Mouse (Mus musculus) intestine, embryonic 14.5 days (tissue): ENCODE measurements around the gene Sh2d3c. TPM values are rescaled to one million over a fixed set of nuclear protein-coding genes. Genes with fewer than 3 reads are reported as not detected.

ENCODE experiments used
- ATAC-seq: fragments of 200-750 bp; cut with Nextera tagmentation; replicated peaks from 2 replicates; pipeline ENCODE4 v1.8.0; 2017; ENCODE audit warnings: low read depth, moderate number of reproducible peaks, moderate TSS enrichment, moderate library complexity; ENCODE audit not compliant: low FRiP score, low TSS enrichment
- DNase-seq: peaks from one replicate; pipeline ENCODE4 v3.0.0-alpha.2; 2018; ENCODE audit warnings: low spot score
- H3K27ac ChIP-seq: fragments of 300-500 bp; sonication (generic); 2 replicates; pipeline ENCODE4 v1.5.1; 2014; ENCODE audit warnings: low read depth, mild to moderate bottlenecking, control low read depth
- H3K27me3 ChIP-seq: fragments of 300-500 bp; sonication (generic); replicated peaks from 2 replicates; pipeline ENCODE4 v1.6.1; 2014; ENCODE audit warnings: low read length, control low read depth; ENCODE audit not compliant: control insufficient read depth, insufficient read depth
- H3K36me3 ChIP-seq: fragments of 300-500 bp; sonication (generic); 2 replicates; pipeline ENCODE4 v1.6.1; 2014; ENCODE audit warnings: low read length, control low read depth; ENCODE audit not compliant: control insufficient read depth, insufficient read depth
- H3K4me1 ChIP-seq: fragments of 300-500 bp; sonication (generic); replicated peaks from 2 replicates; pipeline ENCODE4 v1.6.1; 2014; ENCODE audit warnings: low read length, control low read depth, mixed read lengths; ENCODE audit not compliant: control insufficient read depth, insufficient read depth
- H3K4me2 ChIP-seq: fragments of 300-500 bp; sonication (generic); 2 replicates; pipeline ENCODE4 v1.6.1; 2014; ENCODE audit warnings: low read length
- H3K4me3 ChIP-seq: fragments of 300-500 bp; sonication (generic); 2 replicates; pipeline ENCODE4 v1.5.1; 2014; ENCODE audit warnings: low read depth, low read length, control low read depth, mixed read lengths
- H3K9ac ChIP-seq: fragments of 300-500 bp; sonication (generic); 2 replicates; pipeline ENCODE4 v1.6.1; 2014; ENCODE audit warnings: mild to moderate bottlenecking, low read length
- H3K9me3 ChIP-seq: fragments of 300-500 bp; sonication (generic); 2 replicates; pipeline ENCODE4 v1.6.1; 2016; ENCODE audit warnings: low read length, control low read depth; ENCODE audit not compliant: control insufficient read depth
- WGBS: fragments of 180-500 bp; shearing (Covaris S2); extraction: QIAGEN DNeasy Blood & Tissue Kit; methylation state at CpG from one replicate; pipeline ENCODE4 v1.1.7; 2014; 5-methylcytosine and 5-hydroxymethylcytosine counted together
- polyA plus RNA-seq: library from polyadenylated mRNA; unstranded; fragments of >200 nt; fragmentation: Nextera tagmentation; extraction: Ambion mirVana; gene quantifications from 2 replicates; pipeline ENCODE4 v1.2.1, GENCODE M21; 2014

Sh2d3c gene
- polyA plus RNA-seq, 1 experiment from 2014 or later: 32.5 TPM

DNA sequence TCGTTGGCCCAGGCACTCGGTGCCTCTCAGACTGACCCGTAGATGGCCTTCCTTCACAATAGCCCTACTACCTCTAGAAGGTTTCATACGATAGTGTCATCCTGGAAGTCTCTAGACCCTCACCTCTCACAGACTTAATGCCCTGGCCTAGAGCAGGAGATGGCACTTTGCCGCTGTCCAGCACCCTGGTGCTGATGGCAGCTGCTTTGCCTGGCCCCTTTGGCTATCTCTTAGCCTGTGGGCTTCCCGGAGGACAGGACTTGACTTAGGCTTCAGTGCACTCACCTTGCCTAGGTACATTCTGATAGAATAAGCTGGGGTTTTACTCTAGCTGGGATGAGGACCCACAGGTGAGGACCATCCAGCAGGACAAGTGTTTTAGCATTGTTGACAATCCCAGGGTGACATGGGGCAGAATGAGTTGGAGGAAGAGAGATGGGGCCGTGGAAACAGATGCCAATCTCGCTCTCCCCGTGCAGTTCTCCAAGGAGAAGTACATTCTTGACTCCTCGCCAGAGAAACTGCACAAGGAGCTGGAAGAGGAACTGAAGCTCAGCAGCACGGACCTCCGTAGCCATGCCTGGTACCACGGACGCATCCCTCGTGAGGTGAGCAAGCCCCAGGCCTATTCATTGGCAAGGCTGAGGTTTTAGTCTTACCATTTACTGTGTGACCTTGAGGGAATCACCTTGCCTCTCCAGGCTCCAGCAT lies 23.6 kb downstream of the Sh2d3c start:
- Histone ChIP-seq H3K9me3 (no peaks in the 10 kb centered on the region), H3K27ac (no peak overlapping the region), H3K27me3 (peaks cover 23% of the 10 kb centered on the region), H3K4me1 (peaks cover 13% of the 10 kb centered on the region), H3K36me3 (peaks cover 42% of the 10 kb centered on the region), H3K4me3 (no peak overlapping the region), H3K9ac (no peak overlapping the region), H3K4me2 (no peak overlapping the region)
- ATAC-seq: no peak
- WGBS: 80% methylated on average over 15 of the region's 15 CpGs
- no peak for DNase-seq

DNA sequence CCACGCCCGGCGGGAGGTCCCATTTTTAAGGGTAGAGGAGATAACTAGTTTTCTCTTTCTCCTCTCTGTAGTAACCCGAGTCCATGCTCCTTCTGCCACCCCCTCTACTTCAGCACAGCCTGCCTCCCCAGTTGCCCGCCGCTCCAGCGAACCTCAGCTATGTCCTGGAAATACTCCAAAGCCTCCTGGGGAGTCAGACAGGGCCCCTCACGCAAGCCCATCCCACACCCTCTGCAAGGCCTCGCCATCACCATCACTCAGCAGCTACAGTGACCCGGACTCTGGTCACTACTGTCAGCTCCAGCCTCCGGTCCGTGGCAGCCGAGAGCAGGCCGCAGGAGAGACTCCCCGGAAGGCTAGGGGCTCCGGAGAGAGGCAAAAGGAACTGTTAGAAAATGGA lies 28.2 kb downstream of the Sh2d3c start:
- H3K9me3 ChIP-seq: no peaks in the 10 kb centered on the region
- DNase-seq (no peak), ATAC-seq (no peak)
- WGBS: 92% methylated on average over 16 of the region's 16 CpGs
- H3K4me3 ChIP-seq: no peak overlapping the region
- peaks cover 64% of the 10 kb centered on the region for H3K36me3 ChIP-seq
- H3K4me2 ChIP-seq: no peak overlapping the region
- no peaks in the 10 kb centered on the region for H3K27me3 ChIP-seq
- H3K27ac ChIP-seq: no peak overlapping the region
- H3K9ac ChIP-seq: no peak overlapping the region
- H3K4me1 ChIP-seq: peaks cover 5% of the 10 kb centered on the region; the same call in 1 of the 2 replicates

DNA sequence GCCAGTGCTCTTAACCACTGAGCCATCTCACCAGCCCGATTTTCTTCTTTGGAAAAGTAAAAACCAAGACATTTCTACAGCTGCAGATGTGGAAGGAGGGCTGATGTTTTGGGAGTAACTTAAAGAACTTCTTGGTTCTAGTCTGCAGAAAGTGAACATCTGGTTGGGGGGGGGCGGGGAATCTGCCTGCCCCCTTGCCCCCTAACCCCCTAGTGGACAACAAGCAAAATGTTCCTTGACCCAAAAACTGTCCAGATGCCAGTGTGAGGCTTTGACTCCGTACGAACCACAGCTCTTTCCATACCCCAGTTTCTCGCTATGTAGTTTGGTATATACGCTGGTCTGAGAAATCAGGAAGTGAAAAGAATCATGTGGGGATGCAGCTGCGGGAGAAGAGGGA lies 29.3 kb downstream of the Sh2d3c start:
- Histone ChIP-seq H3K27me3 (no peaks in the 10 kb centered on the region), H3K4me2 (no peak overlapping the region)
- no peak for DNase-seq

DNA sequence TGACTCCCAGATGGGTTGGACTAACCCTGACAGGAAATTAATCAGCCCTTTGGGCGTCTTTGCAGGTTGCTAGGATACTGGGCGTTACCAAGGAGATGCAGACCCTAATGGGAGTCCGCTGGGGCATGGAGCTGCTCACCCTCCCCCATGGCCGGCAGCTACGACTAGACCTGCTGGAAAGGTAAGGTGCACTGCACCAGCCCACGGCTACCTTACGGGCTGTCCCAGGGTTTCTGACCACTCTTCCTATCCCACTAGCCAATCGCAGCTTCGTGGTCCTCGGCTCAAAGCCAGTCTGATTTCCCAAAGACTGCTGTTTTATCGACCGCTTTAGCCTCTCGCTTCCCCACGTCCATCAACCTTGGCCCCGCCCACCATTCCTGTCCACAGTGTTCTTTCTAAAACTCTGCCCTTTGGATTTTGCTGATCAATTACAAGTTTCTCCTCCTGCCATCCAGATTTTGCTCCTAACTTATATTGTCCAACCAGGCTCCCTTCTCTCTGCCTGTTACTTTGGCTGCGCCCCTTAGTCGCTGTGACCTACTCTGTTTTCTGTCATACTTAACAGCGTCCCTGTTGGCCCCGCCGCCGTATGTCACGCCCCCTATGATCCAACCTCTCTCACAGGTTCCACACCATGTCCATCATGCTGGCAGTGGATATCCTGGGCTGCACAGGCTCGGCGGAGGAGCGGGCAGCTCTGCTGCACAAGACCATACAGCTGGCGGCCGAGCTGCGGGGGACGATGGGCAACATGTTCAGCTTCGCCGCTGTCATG lies 30.2 kb downstream of the Sh2d3c start:
- ATAC-seq (peak; percentile 91), DNase-seq (peak; percentile 86)
- Histone ChIP-seq H3K27ac (peak overlapping the region; percentile 2; the same call in 1 of the 2 replicates), H3K4me2 (peak overlapping the region; percentile 47), H3K4me3 (peak overlapping the region; percentile 31), H3K36me3 (peaks cover 60% of the 10 kb centered on the region), H3K9me3 (no peaks in the 10 kb centered on the region), H3K4me1 (peaks cover 5% of the 10 kb centered on the region; the same call in 1 of the 2 replicates), H3K9ac (no peak overlapping the region), H3K27me3 (no peaks in the 10 kb centered on the region)
- WGBS: 8% methylated on average over 31 of the region's 31 CpGs

More for the DNA sequence above, 29.3 kb downstream of the Sh2d3c start:
- Histone ChIP-seq H3K27ac (no peak overlapping the region), H3K9ac (no peak overlapping the region), H3K4me1 (peaks cover 5% of the 10 kb centered on the region; the same call in 1 of the 2 replicates), H3K36me3 (peaks cover 68% of the 10 kb centered on the region), H3K9me3 (no peaks in the 10 kb centered on the region), H3K4me3 (no peak overlapping the region)
- ATAC-seq: no peak
- 68% methylated on average over 7 of the region's 7 CpGs for WGBS

DNA sequence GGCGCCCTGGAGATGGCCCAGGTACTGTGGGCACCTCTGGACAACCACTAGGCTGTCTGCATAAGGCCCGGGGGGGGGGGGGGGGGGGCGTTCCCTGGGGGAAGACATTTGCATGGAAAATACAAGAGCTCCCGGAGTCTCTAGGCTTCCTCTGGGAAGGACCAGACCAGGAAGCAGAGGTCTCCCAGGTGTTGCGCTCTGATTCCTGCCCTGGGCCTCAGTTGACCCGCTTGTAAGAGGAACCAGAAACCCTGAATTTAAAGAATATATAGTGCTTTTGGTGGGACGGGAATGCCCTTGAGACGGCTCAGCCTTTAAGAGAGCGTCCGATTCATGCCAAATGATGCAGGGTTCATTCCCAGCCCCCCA lies 30.8 kb downstream of the Sh2d3c start:
- no peak for ATAC-seq
- Histone ChIP-seq H3K4me2 (peak overlapping the region; percentile 47), H3K36me3 (peaks cover 55% of the 10 kb centered on the region), H3K4me3 (peak overlapping the region; percentile 31), H3K4me1 (peaks cover 5% of the 10 kb centered on the region; the same call in 1 of the 2 replicates), H3K9ac (no peak overlapping the region), H3K27me3 (no peaks in the 10 kb centered on the region), H3K27ac (0 out of 2 replicates have a peak overlapping the region, but pooled peaks have one; percentile 2), H3K9me3 (no peaks in the 10 kb centered on the region)
- 23% methylated on average over 10 of the region's 10 CpGs for WGBS
- DNase-seq: no peak

DNA sequence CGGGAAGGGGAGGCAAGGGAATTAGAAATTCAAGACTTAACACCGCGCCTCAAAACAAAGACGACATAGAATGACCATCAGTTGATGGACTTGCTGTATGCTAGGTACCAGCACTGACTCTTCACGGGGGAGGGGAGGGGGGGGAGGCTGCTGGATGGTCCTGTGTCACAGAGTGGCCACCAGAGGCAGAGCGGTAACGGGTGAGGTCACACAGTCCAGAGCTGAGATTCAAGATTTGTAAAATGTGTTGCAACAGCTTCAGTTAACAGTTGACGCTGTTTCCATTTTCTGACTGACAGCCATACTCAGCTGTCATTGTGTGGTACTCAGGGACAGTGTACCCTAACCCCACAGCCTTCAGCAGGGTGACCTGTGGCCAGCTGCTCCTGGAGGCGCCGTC lies 31.3 kb downstream of the Sh2d3c start:
- ATAC-seq: no peak
- H3K36me3 ChIP-seq: peaks cover 50% of the 10 kb centered on the region

DNA sequence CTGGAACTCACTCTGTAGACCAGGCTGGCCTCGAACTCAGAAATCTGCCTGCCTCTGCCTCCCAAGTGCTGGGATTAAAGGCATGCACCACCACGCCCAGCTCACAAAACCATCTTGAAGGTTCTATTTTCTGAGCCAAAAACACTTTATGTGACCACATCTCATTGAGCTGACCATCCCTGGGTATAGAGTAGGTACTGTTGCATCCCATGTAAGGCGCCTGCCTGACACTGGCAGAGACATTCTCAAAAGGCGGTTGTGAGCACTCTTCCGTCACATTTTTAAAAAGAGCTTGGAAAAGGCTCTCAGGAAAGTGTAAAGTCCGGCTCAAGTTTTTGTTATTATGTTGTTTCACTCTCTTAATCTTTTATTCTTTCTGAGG lies 35.8 kb downstream of the Sh2d3c start:
- DNase-seq: no peak
- Histone ChIP-seq H3K4me3 (peak overlapping the region; percentile 70; the same call in 1 of the 2 replicates), H3K9ac (no peak overlapping the region), H3K27ac (no peak overlapping the region), H3K4me1 (peaks cover 4% of the 10 kb centered on the region), H3K4me2 (peak overlapping the region; percentile 26; the same call in 1 of the 2 replicates), H3K27me3 (no peaks in the 10 kb centered on the region), H3K9me3 (no peaks in the 10 kb centered on the region), H3K36me3 (peaks cover 48% of the 10 kb centered on the region)
- WGBS: 39% methylated on average over 6 of the region's 6 CpGs
- peak; percentile 26 for ATAC-seq

More for the DNA sequence above, 31.3 kb downstream of the Sh2d3c start:
- DNase-seq: no peak
- peak overlapping the region; percentile 47; the same call in 1 of the 2 replicates for H3K4me2 ChIP-seq
- no peak overlapping the region for H3K27ac ChIP-seq
- WGBS: 70% methylated on average over 10 of the region's 10 CpGs
- H3K4me3 ChIP-seq: no peak overlapping the region
- H3K4me1 ChIP-seq: peaks cover 5% of the 10 kb centered on the region; the same call in 1 of the 2 replicates
- no peaks in the 10 kb centered on the region for H3K9me3 ChIP-seq
- H3K27me3 ChIP-seq: no peaks in the 10 kb centered on the region
- no peak overlapping the region for H3K9ac ChIP-seq

DNA sequence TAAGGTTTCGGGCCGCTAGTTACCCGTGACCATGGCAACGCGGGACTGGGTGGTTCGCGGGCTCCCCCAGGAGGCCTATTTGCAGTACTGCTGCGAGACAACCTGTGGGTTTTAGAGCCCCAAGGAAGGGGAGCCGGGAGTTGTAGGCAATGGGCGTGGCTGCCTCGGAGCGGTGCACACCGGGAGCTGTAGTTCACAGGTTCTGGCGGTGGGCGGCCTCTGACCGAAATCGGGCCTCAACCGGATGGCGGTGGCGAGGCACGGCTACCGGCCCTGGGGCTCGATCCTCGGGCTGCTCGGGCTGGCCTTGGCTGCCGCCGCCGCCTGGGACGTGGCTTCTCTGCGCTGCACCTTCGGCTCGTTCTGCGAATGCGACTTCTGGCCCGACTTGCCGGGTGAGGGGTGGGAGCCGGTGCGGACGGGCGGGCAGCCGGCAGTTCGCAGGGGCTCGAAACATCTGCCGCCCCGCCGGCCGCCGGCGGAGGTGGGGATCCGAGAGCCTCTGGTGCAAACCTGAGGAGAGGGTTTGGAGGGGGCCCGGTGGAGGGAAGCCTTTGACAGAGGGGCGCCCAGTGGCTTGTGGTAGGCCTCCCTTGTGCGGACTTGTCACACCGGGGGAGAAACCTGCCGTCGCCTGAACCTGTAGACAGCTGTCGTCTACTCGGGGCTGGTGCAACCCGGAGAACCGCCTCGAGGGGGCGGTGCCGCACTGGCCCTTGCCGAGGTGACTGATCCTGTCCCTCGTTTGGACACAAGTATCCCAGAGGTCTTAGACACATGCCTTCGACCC lies 36.4 kb downstream of the Sh2d3c start, which contains the start of gene Tor2a:
Gene Tor2a, plus strand, starts transcription at position 179 of the 790 bp plus-strand sequence.
- WGBS: under 1% methylated on average over 66 of the region's 66 CpGs

More for the DNA sequence above, 36.4 kb downstream of the Sh2d3c start, which contains the start of gene Tor2a:
- DNase-seq (peak; percentile 97), ATAC-seq (peak; percentile 92)
- Histone ChIP-seq H3K36me3 (peaks cover 54% of the 10 kb centered on the region), H3K27me3 (no peaks in the 10 kb centered on the region), H3K9me3 (no peaks in the 10 kb centered on the region), H3K4me2 (peak within 1 kb of the TSS; percentile 57), H3K4me1 (peaks cover 4% of the 10 kb centered on the region), H3K4me3 (peak within 1 kb of the TSS; percentile 70), H3K27ac (peak within 1 kb of the TSS; percentile 84), H3K9ac (peak within 1 kb of the TSS; percentile 81)
